Mouse (Mus musculus): ENCODE data around the gene Serpinb6c. TPM values are rescaled to one million over a fixed set of nuclear protein-coding genes. Genes with fewer than 3 reads are reported as not detected.

Gene Serpinb6c
- total and polyA plus RNA-seq, 3 experiments, result not detected

Other genes starting within 250 kb of the Serpinb6c start
- not detected in 2 replicates for gene Serpinb6d, start 244.3 kb downstream of the Serpinb6c start, total RNA-seq (2012; rRNA removed)
- gene Serpinb6d, start 244.3 kb downstream of the Serpinb6c start, polyA plus RNA-seq (2012; ENCODE audit: insufficient read depth in 1 of 2, insufficient read length in 2 of 2, low read depth in 1 of 2, low replicate concordance in 2 of 2, missing spikeins in 1 of 2), result not detected
- gene Serpinb6e, start 62.3 kb downstream of the Serpinb6c start, total RNA-seq (2012; rRNA removed), result not detected in 2 replicates
- not detected for gene Serpinb6e, start 62.3 kb downstream of the Serpinb6c start, polyA plus RNA-seq (2012; ENCODE audit: insufficient read depth in 1 of 2, insufficient read length in 2 of 2, low read depth in 1 of 2, low replicate concordance in 2 of 2, missing spikeins in 1 of 2)
- 3.0 and 3.7 TPM in 2 replicates for gene Nqo2, start 59.0 kb upstream of the Serpinb6c start, total RNA-seq (2012; rRNA removed)
- 1 to 10 TPM in 1 of 2 experiments, not detected in 1; 7.6 TPM for gene Nqo2, start 59.0 kb upstream of the Serpinb6c start, polyA plus RNA-seq (2012; ENCODE audit: insufficient read depth in 1 of 2, insufficient read length in 2 of 2, low read depth in 1 of 2, low replicate concordance in 2 of 2, missing spikeins in 1 of 2)
- 11.4 TPM in 2 replicates for gene Ripk1, start 96.7 kb upstream of the Serpinb6c start, total RNA-seq (2012; rRNA removed)
- 10 to 100 TPM in 1 of 2 experiments, not detected in 1; 11.8 TPM for gene Ripk1, start 96.7 kb upstream of the Serpinb6c start, polyA plus RNA-seq (2012; ENCODE audit: insufficient read depth in 1 of 2, insufficient read length in 2 of 2, low read depth in 1 of 2, low replicate concordance in 2 of 2, missing spikeins in 1 of 2)
- gene Serpinb6a, start 97.1 kb upstream of the Serpinb6c start, total RNA-seq (2012; rRNA removed), result 65.1 and 79.6 TPM in 2 replicates
- gene Serpinb6a, start 97.1 kb upstream of the Serpinb6c start, polyA plus RNA-seq (2012; ENCODE audit: insufficient read depth in 1 of 2, insufficient read length in 2 of 2, low read depth in 1 of 2, low replicate concordance in 2 of 2, missing spikeins in 1 of 2), result 10 to 100 TPM in 1 of 2 experiments, not detected in 1; 61.6 TPM
- 7.5 and 7.7 TPM in 2 replicates for gene Bphl, start 131.9 kb upstream of the Serpinb6c start, total RNA-seq (2012; rRNA removed)
- gene Bphl, start 131.9 kb upstream of the Serpinb6c start, polyA plus RNA-seq (2012; ENCODE audit: insufficient read depth in 1 of 2, insufficient read length in 2 of 2, low read depth in 1 of 2, low replicate concordance in 2 of 2, missing spikeins in 1 of 2), result 1 to 10 TPM in 1 of 2 experiments, not detected in 1; 6.5 TPM
- 38.8 and 68.8 TPM in 2 replicates for gene Tubb2a, start 172.3 kb upstream of the Serpinb6c start, total RNA-seq (2012; rRNA removed)
- 10 to 100 TPM in 1 of 2 experiments, not detected in 1; 55.9 TPM for gene Tubb2a, start 172.3 kb upstream of the Serpinb6c start, polyA plus RNA-seq (2012; ENCODE audit: insufficient read depth in 1 of 2, insufficient read length in 2 of 2, low read depth in 1 of 2, low replicate concordance in 2 of 2, missing spikeins in 1 of 2)
- gene Tubb2b, start 224.8 kb upstream of the Serpinb6c start, total RNA-seq (2012; rRNA removed), result 1.4 and 2.7 TPM in 2 replicates
- 10 to 100 TPM in 1 of 2 experiments, not detected in 1; 10.6 TPM for gene Tubb2b, start 224.8 kb upstream of the Serpinb6c start, polyA plus RNA-seq (2012; ENCODE audit: insufficient read depth in 1 of 2, insufficient read length in 2 of 2, low read depth in 1 of 2, low replicate concordance in 2 of 2, missing spikeins in 1 of 2)

All from MEL (cell line).